Mouse (Mus musculus) liver, adult 2 months (tissue): ENCODE measurements around the gene Txnrd2. TPM values are rescaled to one million over a fixed set of nuclear protein-coding genes. Genes with fewer than 3 reads are reported as not detected.

Source experiments
- DNase-seq: peaks from one replicate; pipeline ENCODE4 v3.0.0-alpha.2; 2011; ENCODE audit warnings: low read depth, low spot score; ENCODE audit errors: extremely low read depth
- H3K27ac ChIP-seq: fragments of 200-500 bp; replicated peaks from 2 replicates; pipeline ENCODE4 v1.5.1; 2012; ENCODE audit warnings: low read depth, mild to moderate bottlenecking, control low read depth, inconsistent platforms, low read length; ENCODE audit not compliant: insufficient read depth
- H3K27me3 ChIP-seq: fragments of 200-500 bp; 2 replicates; pipeline ENCODE4 v1.6.1; 2012; ENCODE audit warnings: mild to moderate bottlenecking, moderate library complexity, low read length, inconsistent platforms; ENCODE audit not compliant: control insufficient read depth, insufficient read depth
- H3K36me3 ChIP-seq: fragments of 200-500 bp; 2 replicates; pipeline ENCODE4 v1.6.1; 2012; ENCODE audit warnings: low read length, inconsistent platforms; ENCODE audit not compliant: control insufficient read depth, insufficient read depth
- H3K4me1 ChIP-seq: fragments of 200-500 bp; 2 replicates; pipeline ENCODE4 v1.6.1; 2011; ENCODE audit warnings: low read length; ENCODE audit not compliant: control insufficient read depth, insufficient read depth
- H3K4me3 ChIP-seq: fragments of 200-500 bp; 2 replicates; pipeline ENCODE4 v1.5.1; 2011; ENCODE audit warnings: low read depth, mild to moderate bottlenecking, control low read depth, low read length, moderate library complexity; ENCODE audit not compliant: insufficient read depth
- H3K79me2 ChIP-seq: fragments of 200-500 bp; 2 replicates; pipeline ENCODE4 v1.6.1; 2012; ENCODE audit warnings: inconsistent platforms, mild to moderate bottlenecking, low read length, moderate library complexity; ENCODE audit not compliant: control insufficient read depth, insufficient read depth
- H3K9ac ChIP-seq: fragments of 200-500 bp; 2 replicates; pipeline ENCODE4 v1.6.1; 2012; ENCODE audit warnings: low read depth, mild to moderate bottlenecking, control low read depth, inconsistent platforms, low read length
- CTCF ChIP-seq: fragments of 200-500 bp; IDR thresholded peaks from 2 replicates; pipeline ENCODE4 v1.5.1; 2011; ENCODE audit warnings: low read depth, low read length, control low read depth
- POLR2A ChIP-seq: fragments of 200-500 bp; IDR thresholded peaks from 2 replicates; pipeline ENCODE4 v1.6.1; 2011; ENCODE audit warnings: low read length, control low read depth; ENCODE audit not compliant: insufficient read depth; ENCODE audit errors: extremely low read depth
- WGBS: fragments of 180-500 bp; shearing (Covaris S2); methylation state at CpG from one replicate; pipeline ENCODE4 v1.1.7; 2018; 5-methylcytosine and 5-hydroxymethylcytosine counted together
- polyA plus RNA-seq: library from polyadenylated mRNA; depleted of rRNA; stranded (reverse); fragments of >200 nt; gene quantifications from 2 replicates; pipeline ENCODE4 v1.2.3, GENCODE M21; 2012
- total RNA-seq: library from RNA; depleted of rRNA; stranded (reverse); fragments of >200 nt; gene quantifications from 2 replicates; pipeline ENCODE4 v1.2.3, GENCODE M21; 2014

The Txnrd2 gene
- total and polyA plus RNA-seq, 2 experiments, result 23.9 to 46.6 TPM

- no peaks in the 10 kb centered on the region for H3K79me2 ChIP-seq
- DNase-seq, result no peak
- no peak overlapping the region for H3K4me3 ChIP-seq
- no peaks in the 10 kb centered on the region for H3K27me3 ChIP-seq
- TF ChIP-seq CTCF (no peak), POLR2A (no peak)
- no peak overlapping the region for H3K27ac ChIP-seq
- 95% methylated on average over 4 of the region's 4 CpGs for WGBS
- H3K4me1 ChIP-seq, result no peaks in the 10 kb centered on the region
- no peak overlapping the region for H3K9ac ChIP-seq
- peaks cover 11% of the 10 kb centered on the region for H3K36me3 ChIP-seq
These were observed 22.8 kb downstream of the Txnrd2 start for GRCm38 (mm10) chr16:18449005-18449404.

GRCm38 (mm10) chr16:18451486-18452181, 25.4 kb downstream of the Txnrd2 start:
- TF ChIP-seq CTCF, result no peak
- no peak for TF ChIP-seq POLR2A
- Histone ChIP-seq H3K4me1 (no peaks in the 10 kb centered on the region), H3K79me2 (no peaks in the 10 kb centered on the region), H3K27me3 (no peaks in the 10 kb centered on the region), H3K4me3 (no peak overlapping the region), H3K36me3 (peaks cover 6% of the 10 kb centered on the region), H3K9ac (no peak overlapping the region), H3K27ac (no peak overlapping the region)
- DNase-seq, result no peak
- WGBS, result 73% methylated on average over 9 of the region's 9 CpGs

GRCm38 (mm10) chr16:18452361-18452862, 26.2 kb downstream of the Txnrd2 start:
- H3K27me3 ChIP-seq, result no peaks in the 10 kb centered on the region
- no peak overlapping the region for H3K9ac ChIP-seq
- H3K27ac ChIP-seq, result no peak overlapping the region
- H3K79me2 ChIP-seq, result no peaks in the 10 kb centered on the region
- WGBS, result 92% methylated on average over 8 of the region's 8 CpGs
- H3K4me1 ChIP-seq, result no peaks in the 10 kb centered on the region
- no peak overlapping the region for H3K4me3 ChIP-seq
- DNase-seq, result no peak
- H3K36me3 ChIP-seq, result peaks cover 12% of the 10 kb centered on the region
- TF ChIP-seq CTCF (no peak), POLR2A (no peak)

- Histone ChIP-seq H3K4me3 (no peak overlapping the region), H3K9ac (no peak overlapping the region), H3K36me3 (peaks cover 13% of the 10 kb centered on the region), H3K79me2 (no peaks in the 10 kb centered on the region), H3K27ac (no peak overlapping the region), H3K27me3 (no peaks in the 10 kb centered on the region), H3K4me1 (no peaks in the 10 kb centered on the region)
- DNase-seq, result no peak
- no peak for TF ChIP-seq CTCF
- TF ChIP-seq POLR2A, result no peak
- 80% methylated on average over 5 of the region's 5 CpGs for WGBS
These were observed 27.7 kb downstream of the Txnrd2 start for GRCm38 (mm10) chr16:18453846-18454245.

- TF ChIP-seq POLR2A (no peak), CTCF (no peak)
- 89% methylated on average over 6 of the region's 6 CpGs for WGBS
These were observed 29.2 kb downstream of the Txnrd2 start for GRCm38 (mm10) chr16:18455407-18455806.

GRCm38 (mm10) chr16:18458661-18459060, 32.5 kb downstream of the Txnrd2 start:
- H3K9ac ChIP-seq, result no peak overlapping the region
- H3K4me1 ChIP-seq, result no peaks in the 10 kb centered on the region
- no peak overlapping the region for H3K27ac ChIP-seq
- DNase-seq, result no peak
- no peak overlapping the region for H3K4me3 ChIP-seq
- no peaks in the 10 kb centered on the region for H3K79me2 ChIP-seq
- no peak for TF ChIP-seq POLR2A
- no peak for TF ChIP-seq CTCF
- H3K36me3 ChIP-seq, result peaks cover 12% of the 10 kb centered on the region
- no peaks in the 10 kb centered on the region for H3K27me3 ChIP-seq

More at GRCm38 (mm10) chr16:18455407-18455806, 29.2 kb downstream of the Txnrd2 start:
- H3K27ac ChIP-seq, result no peak overlapping the region
- no peaks in the 10 kb centered on the region for H3K4me1 ChIP-seq
- no peaks in the 10 kb centered on the region for H3K27me3 ChIP-seq
- H3K4me3 ChIP-seq, result no peak overlapping the region
- no peak overlapping the region for H3K9ac ChIP-seq
- no peak for DNase-seq
- no peaks in the 10 kb centered on the region for H3K79me2 ChIP-seq
- peaks cover 13% of the 10 kb centered on the region for H3K36me3 ChIP-seq
